Mouse (Mus musculus): ENCODE measurements around the gene Vmn1r61.

Gene Vmn1r61

DNA sequence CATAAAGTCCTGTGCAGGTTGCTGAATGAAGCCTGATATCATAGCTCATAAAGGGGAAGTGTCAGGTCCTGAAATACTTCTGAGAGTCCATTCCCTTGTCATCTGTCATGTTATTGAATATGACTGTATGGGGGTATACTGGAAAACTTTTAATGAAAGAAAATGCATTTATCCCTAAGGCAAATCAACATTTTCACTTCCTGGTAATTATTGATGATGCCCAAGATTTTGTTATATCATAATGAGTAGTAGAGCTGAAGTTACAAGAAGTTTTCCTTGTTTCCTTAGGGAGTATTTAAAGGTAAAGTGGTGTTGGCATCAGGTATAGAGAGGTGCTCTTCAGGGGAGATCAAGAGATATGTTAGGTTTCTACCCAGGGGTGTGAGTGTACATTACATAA, at the start of gene Vmn1r61:
TSS of gene Vmn1r61 (minus strand) at position 101 of the 400 bp plus-strand sequence.
- no peak for DNase-seq
